Mouse (Mus musculus) heart, postnatal 25 days (tissue): ENCODE results near the gene Luzp1. TPM values are rescaled to one million over a fixed set of nuclear protein-coding genes. Genes with fewer than 3 reads are reported as not detected.

Source experiments
- DNase-seq: peaks from one replicate; pipeline ENCODE4 v3.0.0; 2022; ENCODE audit warnings: low spot score
- intact Hi-C: fragments of 180-260 bp; cut with DNase I; formaldehyde crosslinking; loops from one replicate; pipeline ENCODE4 v1.15.1; 2025
- total RNA-seq, 2 experiments: library from RNA; stranded (reverse); gene quantifications; 2 replicates each; pipeline ENCODE4 v1.2.3; 2021

Luzp1 gene
- total RNA-seq, 2 experiments from 2014 or later: 43.4 to 50.2 TPM

DNA sequence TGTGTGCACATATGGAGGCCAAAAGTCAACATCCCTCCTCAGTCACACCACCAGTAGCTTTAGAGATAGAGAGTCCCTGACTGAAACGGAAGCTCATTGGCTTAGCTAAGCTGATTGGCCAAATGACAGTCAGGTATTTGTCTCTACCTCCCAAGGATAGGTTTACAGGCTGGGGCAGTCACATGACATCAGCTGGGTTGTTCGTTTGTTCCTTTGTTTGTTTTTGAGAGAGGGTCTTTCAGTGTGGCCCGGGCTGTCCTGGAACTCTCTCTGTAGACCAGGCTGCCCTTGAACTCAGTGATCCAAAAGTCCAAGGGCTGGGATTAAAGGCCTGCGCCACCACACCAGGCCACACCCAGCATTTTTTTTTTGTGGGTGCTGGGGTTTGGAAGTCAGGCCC lies 8.4 kb upstream of the Luzp1 start:
- no peak for DNase-seq
- intact Hi-C loops: loop anchor here (10.0 kb wide), 1 partner anchor 316 kb away; the partner anchor contains the start of gene Id3

DNA sequence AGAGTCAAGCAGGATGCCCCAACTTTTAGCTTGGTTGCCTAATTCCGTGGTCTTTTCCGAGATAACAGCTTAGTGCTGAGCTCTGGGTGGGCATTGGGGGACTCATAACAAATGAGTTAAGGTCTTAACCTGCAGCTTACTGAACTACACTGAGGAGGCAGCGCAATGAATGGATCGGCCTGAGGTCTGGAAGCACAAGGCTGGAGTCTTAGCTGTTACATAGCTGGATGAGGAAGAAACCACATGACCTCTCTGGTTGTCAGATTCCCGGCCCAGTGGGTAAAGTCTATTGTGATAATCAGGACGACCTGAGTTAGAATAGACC lies 7.8 kb upstream of the Luzp1 start:
- intact Hi-C loops: loop anchor here (2.0 to 10.0 kb wide), 2 partner anchors 141 to 317 kb away; partner anchors contain the start of genes Id3 and Kdm1a
- DNase-seq: no peak

DNA sequence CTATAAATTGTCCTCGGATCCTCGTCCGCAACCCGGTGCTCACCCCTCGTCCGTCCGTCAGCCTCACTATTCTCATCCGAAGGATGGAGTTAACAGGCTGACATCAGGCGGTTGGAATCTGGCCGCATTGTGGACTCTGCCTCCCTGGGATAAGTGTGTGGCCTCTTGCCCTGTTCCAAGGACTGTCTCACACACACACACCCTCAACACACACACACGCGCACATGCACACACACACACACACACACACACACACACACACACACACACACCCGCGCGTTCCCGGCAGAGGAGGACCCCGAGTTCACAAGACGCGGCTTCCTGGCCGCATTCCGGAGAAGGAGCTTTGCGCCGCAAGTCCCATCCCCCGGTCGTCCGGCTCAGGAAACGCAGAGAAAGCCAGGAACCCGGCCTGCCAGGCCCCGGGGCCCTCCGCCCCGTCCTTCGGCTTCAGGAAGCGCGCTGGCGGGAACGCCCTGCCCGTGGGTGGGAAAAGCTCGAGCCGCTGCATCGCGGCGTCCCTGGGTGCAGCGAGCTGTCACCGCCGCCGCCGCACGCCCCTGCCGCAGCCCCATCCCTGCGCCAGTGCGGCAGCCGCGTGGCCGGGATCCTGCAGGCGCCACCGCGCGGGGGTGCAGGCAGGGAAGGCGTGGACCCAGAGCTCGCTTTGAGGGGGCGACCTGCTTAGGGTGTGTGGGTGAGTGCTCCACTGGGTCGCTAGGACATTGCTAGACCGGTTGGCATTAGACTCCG lies 7.3 kb upstream of the Luzp1 start, which contains the start of gene 6030445D17Rik:
Gene 6030445D17Rik, plus strand, starts transcription at position 165 of the 753 bp plus-strand sequence.
- intact Hi-C loops: loop anchor here (2.0 to 10.0 kb wide), 2 partner anchors 141 to 317 kb away; partner anchors contain the start of genes Id3 and Kdm1a
- peak; percentile 88 for DNase-seq

DNA sequence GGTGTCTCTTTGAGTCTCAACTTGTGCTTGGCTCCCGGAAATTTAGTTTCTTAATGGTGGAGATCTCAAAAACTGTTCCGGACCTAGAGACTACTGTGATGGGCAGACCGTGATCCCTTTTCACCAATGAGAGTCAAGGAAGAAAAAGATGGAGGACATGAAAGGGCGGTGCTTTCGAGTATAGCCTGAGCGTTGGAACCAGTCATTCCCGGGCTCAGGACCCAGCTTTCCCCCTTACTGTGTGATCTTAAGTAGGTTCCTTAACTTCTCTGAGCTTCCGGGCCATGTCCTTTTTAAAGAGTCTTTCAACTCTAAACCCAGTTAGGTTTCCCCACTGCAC lies 6.8 kb upstream of the Luzp1 start:
- intact Hi-C loops: loop anchor here (2.0 to 10.0 kb wide), 2 partner anchors 140 to 318 kb away; partner anchors contain the start of genes Id3 and Kdm1a
- DNase-seq: no peak

DNA sequence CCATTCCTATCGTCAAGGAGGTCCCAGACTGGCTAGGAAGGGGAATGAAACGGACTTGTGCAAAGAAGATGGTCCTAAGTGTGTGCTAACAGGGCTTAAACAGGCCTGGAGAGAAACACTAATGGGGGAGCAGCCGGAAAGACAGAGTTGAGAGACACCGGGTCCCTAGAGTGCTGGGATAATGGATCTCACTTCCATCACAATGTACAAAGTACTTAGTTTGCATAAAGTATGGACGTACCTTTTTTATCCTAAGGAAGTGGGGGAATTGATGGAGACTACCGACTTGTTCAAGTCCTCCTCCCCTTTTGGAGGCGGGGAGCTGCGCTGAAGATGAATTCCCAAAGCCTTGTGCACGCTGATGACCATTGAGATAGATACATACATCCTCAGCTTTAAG lies 6.1 kb upstream of the Luzp1 start:
- no peak for DNase-seq
- intact Hi-C loops: loop anchor here (2.0 to 10.0 kb wide), 2 partner anchors 139 to 319 kb away; partner anchors contain the start of genes Id3 and Kdm1a

DNA sequence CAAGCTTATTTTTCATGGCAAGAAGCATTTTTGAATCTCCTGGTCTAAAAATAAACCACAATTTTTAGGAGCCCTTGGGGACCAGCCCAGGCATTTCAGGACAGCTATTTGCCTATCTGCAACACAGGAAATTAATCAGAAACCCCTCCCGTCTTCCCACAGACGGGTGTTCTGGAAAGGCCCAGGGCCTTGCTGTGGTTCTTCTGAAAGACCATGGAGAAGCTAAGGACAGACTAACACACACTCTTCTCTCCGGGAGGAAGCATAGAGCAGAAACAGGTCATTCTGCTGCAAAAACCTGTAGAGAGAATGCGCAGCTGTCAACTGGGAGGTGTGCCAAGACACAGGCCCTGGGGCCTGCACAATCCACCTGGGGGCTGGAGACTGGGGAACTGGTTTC lies 3.3 kb upstream of the Luzp1 start:
- peak; percentile 46 for DNase-seq
- intact Hi-C loops: loop anchor here (10.0 kb wide), 1 partner anchor 321 kb away; the partner anchor contains the start of gene Id3

DNA sequence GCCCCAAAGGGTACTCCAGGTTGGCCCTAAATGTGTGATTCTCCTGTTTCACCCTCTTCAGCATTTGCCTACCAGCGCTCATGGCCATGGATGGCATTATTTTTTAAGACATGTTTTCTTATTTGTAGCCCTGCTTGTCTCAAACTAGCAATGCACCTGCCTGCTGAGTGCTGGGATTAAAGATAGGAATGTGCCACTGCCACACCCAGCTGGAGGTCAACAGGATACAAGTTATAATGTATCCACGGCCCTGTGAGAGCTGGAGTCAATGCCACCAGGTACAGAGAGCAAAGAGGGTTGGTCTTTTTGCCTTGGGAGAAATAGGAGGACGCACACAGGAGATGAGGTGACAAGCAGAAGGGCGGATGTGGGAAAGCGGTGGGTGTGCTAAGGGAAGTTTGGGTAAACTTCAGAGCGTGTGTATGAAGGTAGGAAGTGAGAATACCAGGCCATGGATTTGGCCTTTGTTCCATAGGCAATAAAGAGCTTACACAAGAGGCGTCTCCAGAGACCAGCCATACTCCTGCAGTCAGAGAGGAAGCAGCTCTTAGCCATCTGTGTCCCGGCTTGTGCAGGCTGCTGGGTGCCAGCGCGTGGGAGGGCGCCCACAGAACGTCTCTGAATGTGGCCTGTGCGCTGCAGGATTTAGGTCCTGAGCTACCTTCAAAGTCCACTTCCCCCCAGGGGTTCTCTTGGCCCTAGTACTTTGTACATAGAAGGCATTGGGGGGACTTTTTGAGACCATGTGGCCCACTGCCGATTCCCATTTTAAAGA lies 821 bp upstream of the Luzp1 start:
- DNase-seq: no peak
- intact Hi-C loops: loop anchor here (10.0 kb wide), 1 partner anchor 324 kb away; the partner anchor contains the start of gene Id3

DNA sequence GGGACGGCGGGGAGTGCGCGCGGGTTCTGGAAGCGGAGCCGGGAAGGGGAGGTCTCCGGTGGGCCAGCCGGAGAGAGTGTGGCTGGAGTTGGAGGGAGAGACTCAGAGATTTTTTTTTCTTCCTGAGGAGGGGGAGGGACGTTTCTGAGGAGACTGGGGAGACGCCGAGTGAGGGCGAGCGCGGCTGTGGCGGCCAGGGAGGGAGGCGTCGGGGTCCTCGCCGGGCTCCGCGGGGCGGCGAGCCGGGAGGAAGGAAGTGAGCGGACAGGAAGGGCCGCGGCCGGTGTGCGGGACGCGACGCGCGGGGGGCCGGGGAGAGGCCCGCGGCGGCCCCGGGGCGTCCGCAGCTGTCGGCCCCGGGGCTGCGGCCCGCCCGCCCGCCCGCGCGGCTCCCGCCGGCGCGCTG lies 383 bp downstream of the Luzp1 start:
- intact Hi-C loops: loop anchor here (10.0 kb wide), 1 partner anchor 325 kb away; the partner anchor contains the start of gene Id3
- DNase-seq: no peak

DNA sequence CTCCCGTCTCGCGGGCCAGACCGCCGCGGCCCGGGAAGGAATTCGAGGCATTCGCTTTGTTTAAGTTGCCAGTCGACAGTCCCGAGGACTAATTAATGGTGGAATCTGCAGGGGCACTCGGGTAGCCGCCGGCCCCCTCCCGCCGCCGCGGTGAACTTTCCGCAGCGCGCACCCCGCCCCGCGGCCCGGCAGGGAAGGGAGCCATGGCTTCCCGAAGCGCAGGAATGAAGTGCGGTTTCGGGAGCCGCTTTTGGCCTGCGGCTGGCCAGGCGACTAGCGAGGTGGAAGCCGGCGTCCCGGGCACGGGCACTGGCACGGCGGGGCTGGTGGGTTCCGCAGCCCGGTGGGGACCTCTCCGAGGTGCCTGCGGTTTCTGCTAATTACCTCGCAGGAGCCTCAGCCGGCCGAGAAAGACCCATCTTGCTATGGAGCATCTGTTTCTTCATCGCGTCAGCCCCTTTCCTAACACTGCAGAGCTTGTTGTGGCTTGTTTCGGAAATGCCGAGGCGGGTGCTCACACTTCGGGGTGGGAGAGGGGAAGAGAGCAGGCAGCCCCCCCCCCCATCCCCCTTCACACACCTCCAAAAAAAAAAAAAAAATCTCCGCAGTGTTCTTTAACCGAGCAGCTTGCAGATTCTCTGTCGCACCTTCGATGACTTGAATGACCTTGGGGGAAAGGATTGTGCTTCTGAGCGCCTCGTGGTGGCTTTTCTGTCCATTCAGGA lies 948 bp downstream of the Luzp1 start:
- intact Hi-C loops: no loop called here
- peak; percentile 30 for DNase-seq

DNA sequence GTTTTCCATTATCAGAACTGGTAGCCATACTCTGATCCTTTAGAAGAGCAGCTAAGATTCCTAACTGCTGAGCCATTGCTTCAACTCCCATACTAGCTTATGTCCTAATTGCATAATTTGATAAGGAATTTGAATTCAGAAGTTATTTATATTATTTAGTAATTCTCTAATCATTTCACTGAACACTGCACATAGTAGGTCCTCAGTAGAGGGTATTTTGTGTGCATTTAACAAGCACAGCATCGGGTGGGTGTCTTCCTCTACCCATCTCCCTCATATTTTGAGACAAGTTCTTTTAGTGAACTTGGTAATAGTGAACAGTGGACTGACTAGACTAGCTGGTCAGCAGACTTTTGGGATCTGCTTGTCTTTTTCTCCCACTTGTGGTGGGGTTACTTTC lies 7.1 kb downstream of the Luzp1 start:
- intact Hi-C loops: no loop called here

DNA sequence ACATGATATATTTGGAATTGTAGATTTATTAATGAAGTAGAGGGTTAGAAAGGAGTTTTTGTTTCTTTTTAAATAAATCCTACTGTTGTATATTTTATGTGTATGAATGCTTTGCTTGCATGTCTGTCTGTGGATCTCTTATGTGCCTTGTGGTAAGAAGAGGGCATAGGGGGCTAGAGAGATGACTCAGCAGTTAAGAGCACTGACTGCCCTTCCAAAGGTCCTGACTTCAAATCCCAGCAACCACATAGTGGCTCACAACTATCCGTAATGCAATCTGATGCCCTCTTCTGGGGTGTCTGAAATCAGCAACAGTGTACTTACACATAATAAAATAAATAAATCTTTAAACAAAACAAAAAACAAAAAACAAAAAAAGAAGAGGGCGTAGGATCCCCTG lies 17.0 kb downstream of the Luzp1 start:
- no peak for DNase-seq
- intact Hi-C loops: no loop called here

More for the DNA sequence above, 7.1 kb downstream of the Luzp1 start:
- no peak for DNase-seq

DNA sequence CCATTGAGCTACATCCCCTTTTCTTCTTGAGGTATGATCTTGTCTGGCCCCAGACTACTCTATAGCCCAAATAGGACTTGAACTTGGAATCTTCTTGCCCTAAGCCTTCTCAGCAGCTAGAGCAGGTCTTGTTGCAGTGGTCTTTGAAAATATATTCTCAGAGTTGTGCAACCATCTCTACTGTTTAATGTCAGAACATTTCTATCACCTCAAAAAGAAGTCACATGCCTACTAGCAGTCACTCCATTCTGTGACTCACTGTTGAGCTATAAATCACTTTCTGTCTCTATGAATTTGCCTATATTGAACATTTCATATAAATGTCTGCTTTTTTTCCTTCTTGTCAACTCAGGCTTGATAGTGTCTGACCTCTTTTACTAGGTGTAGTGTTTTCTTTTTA lies 26.4 kb downstream of the Luzp1 start:
- DNase-seq: no peak
- intact Hi-C loops: no loop called here

DNA sequence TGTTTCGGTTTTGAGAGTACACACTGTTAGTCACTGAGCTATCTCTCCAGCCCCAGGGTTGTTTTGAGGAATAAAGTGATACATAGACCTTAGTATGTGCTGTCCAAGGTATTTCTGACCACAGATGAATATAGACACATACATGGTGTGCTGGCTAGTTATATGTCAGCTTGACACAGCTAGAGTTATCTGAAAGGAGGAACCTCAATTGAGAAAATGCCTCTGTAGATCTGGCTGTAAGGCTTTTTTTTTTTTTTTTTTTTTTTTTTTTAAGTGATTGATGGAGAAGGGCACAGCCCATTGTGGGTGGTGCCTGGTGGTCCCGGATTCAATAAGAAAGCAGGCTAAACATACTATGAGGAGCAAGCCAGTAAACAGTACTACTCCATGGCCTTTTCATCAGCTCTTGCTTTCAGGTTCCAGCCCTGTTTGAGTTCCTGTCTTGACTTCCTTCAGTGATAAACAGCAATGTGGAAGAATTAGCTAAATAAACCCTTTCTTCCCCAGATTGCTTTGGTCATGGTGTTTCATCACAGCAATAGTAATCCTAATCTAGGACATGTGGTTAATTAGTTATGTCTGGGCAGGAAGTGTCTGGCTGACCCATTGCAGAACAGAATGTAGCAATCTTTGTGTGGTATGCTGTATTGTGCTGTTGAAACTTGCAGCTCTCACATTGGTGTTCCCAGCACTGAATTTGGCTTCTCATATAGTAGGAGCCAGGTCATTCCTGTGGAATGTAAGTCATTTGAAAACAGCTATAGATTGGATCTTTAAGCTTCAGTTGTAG lies 36.1 kb downstream of the Luzp1 start:
- no peak for DNase-seq

DNA sequence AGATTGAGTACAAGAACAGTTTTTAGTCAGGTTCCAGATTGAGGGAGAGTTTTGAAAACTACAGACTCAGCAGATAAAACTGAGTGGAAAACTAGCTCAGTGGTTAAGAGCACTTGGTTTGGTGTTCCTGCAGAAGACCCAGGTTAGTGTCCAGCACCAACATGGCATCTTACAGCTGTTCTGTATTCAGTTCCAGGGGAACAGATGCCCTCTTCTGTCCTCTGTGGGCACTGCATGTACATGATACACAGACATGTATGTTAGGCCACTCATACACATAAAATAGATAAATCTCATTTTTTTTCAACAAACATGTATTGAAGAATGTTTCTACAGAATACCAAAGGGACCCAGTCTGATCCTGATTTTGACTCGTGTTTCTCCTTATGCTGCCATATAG lies 40.3 kb downstream of the Luzp1 start:
- no peak for DNase-seq

More for the DNA sequence above, 36.1 kb downstream of the Luzp1 start:
- intact Hi-C loops: no loop called here

DNA sequence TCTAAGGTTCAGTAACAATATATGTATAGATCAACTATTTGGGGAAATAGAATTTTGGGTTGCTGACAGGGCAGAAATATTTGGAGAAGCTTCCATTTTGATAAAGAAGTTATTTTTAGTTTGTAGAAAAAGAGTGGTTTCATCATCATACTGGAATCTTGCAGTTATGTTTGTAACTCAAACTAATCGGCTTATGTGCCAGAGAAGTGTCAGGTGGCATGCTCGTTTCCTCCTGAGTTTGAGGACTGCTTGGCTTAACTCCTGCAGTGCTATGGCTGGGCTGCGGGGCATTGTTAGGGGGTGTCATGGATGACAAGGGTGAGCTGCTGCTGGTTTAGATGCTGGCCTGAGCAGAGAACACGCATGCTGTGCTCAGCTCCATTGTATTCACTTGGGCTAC lies 42.1 kb downstream of the Luzp1 start:
- intact Hi-C loops: no loop called here
- no peak for DNase-seq

More for the DNA sequence above, 40.3 kb downstream of the Luzp1 start:
- intact Hi-C loops: no loop called here

DNA sequence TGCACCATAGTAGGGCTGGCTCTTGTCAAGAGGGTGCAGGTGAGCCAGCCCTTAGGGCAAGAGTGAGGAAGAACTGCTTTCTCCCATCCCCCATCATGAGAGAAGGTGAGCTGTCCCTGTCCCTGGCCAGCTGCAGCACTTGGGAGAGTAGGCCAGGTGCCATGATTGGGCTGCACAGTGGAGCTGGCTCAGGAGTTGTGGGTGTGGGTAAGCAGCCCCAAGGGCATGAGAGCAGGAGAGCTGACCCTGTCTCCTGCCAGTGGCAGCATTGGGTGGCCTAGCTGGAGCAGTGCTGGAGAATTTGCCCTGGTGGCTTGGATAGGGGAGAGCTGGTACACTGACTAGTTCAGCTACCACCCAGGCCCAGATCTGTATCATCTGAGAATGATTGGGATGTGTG lies 43.3 kb downstream of the Luzp1 start:
- DNase-seq: no peak
- intact Hi-C loops: no loop called here

DNA sequence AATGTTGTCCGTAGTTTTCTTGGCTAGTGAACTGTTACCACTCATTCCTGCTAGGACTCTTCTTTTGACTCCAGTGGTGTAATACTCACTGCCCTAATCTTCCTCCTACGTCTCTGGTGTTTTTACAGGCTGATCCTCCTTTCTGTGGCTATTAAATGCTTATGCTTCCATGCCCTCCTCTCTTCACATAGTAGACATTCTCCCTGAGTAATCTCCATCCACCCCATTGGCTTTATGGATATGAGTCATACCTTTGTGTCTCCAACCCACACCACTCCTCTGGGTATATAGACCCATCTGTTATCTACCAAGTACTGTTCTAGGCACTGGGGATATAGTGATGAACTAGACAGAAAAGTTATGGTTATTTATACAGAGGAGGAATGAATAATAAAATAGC lies 48.6 kb downstream of the Luzp1 start:
- DNase-seq: no peak
- intact Hi-C loops: no loop called here

DNA sequence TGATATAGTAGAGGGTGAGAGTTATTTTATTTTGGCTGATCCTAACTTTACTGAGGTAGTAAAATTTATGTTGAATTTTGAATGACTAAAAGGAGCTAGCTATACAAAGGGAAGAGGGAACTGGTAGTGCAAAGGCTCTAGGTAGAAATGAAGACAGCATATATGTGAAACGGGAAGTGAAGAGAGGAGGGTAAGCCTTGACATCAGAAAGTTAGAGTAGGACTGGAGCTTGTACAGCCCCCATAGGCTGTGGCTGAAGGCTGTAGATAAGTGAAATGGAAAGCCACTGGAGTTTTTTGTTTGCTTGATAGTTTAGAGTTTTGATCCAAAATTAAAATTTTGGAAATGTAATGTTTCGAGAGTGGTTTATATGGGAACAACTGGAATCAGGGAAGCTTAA lies 49.0 kb downstream of the Luzp1 start:
- DNase-seq: no peak
- intact Hi-C loops: no loop called here

DNA sequence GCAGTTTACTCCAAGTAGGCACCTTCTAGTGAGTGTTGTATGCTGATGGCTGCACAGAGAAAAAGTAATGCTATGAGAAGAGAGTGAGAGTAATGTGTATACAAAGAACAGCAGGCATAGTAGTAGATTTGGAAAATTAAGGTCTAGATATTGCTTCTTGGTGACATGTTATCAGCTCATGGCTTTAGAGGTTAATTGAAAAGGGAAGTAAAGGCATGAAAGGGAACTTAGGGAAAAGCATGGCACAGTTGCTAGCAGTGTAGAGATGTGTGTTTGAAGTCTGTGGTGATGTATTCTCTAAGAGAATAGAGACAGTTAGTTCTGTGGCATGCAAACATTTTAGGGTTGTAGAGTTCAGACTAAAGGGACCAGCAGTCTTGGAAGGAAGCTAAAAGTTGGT lies 50.3 kb downstream of the Luzp1 start:
- DNase-seq: no peak
- intact Hi-C loops: no loop called here
